Mouse (Mus musculus): ENCODE results near the gene Tmem196. TPM values are rescaled to one million over a fixed set of nuclear protein-coding genes. Genes with fewer than 3 reads are reported as not detected.
"Not testable (repeated sequence)": the region's sequence is repeated elsewhere in the genome, so short reads cannot be mapped to it uniquely, and the experiment has no call there.

Gene Tmem196
- polyA plus RNA-seq, 1 experiment, result 18.3 TPM

GRCm38 (mm10) chr12:120015201-120015600 lies 69.6 kb downstream of the Tmem196 start:
- TF ChIP-seq CTCF (IDR thresholded peaks at IDR 0.05; ENCODE audit: extremely low read depth, insufficient read depth, low read length), result no peak
- TF ChIP-seq POLR2A (IDR thresholded peaks at IDR 0.05; ENCODE audit: extremely low read depth, insufficient read depth, low read length), result no peak
- no peak overlapping the region for H3K27ac ChIP-seq (ENCODE audit: insufficient read depth, low read length)

GRCm38 (mm10) chr12:120028089-120028959 lies 82.7 kb downstream of the Tmem196 start:
- not testable (repeated sequence) for H3K4me3 ChIP-seq (ENCODE audit: insufficient read depth, low read length); H3K27ac ChIP-seq (ENCODE audit: insufficient read depth, low read length); H3K4me1 ChIP-seq (ENCODE audit: control insufficient read depth, insufficient read depth, low read length)

More at GRCm38 (mm10) chr12:120015201-120015600, 69.6 kb downstream of the Tmem196 start:
- Histone ChIP-seq H3K4me3 (ENCODE audit: insufficient read depth, low read length) (no peak overlapping the region), H3K4me1 (ENCODE audit: control insufficient read depth, insufficient read depth, low read length) (no peaks in the 10 kb centered on the region)

Data from cortical plate, adult 2 months (tissue).